Mouse (Mus musculus) right cerebral cortex, postnatal 36 days (tissue): ENCODE results near the gene Ssr2.
"Not testable (repeated sequence)": the region's sequence is repeated elsewhere in the genome, so short reads cannot be mapped to it uniquely, and the experiment has no call there.

Experiments
- DNase-seq, 2 experiments: peaks; one replicate each; pipeline ENCODE4 v3.0.0; 2022; ENCODE audit warnings: low spot score in 2 of 2, mixed read lengths in 1 of 2

The Ssr2 gene

DNA sequence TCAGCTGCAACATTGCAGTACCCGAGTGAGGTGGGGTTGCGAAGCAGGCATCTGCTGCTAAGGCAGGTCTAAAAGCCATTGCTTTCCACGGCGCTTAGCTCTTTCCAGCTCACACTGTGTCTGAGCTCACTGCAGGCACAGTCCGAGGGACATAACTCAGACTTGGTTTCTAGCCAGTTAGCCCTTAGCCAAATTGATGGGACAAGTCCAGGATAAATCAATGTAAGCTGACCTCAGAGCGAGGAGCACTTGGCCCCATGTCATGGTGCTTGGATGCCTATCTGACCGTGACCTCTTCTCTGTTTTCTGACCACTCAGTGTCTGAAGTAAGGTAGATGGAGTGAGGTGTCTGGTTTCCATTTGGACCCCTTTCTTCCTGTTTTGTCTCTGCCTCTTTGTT, 11.7 kb upstream of the Ssr2 start:
- no peak for DNase-seq

DNA sequence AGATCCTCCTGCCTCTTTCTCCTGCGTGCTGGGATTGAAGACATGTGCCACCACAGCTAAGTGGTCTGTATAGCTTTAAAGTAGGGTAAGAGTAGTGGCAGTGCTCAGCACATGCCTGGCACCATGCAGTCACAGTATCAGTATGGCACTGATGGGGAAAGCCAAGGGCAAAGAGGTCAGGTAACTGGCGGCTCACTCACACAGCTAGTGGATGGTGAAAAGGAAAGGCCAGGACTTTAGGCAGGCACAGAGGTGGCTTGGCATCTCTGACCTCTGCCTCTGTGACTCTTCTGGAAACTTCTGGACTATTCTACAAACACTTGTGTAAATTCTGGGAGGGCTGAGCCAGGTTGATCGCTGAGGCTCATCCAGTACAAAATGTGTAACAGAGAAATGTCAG, 9.6 kb upstream of the Ssr2 start:
- no peak for DNase-seq

DNA sequence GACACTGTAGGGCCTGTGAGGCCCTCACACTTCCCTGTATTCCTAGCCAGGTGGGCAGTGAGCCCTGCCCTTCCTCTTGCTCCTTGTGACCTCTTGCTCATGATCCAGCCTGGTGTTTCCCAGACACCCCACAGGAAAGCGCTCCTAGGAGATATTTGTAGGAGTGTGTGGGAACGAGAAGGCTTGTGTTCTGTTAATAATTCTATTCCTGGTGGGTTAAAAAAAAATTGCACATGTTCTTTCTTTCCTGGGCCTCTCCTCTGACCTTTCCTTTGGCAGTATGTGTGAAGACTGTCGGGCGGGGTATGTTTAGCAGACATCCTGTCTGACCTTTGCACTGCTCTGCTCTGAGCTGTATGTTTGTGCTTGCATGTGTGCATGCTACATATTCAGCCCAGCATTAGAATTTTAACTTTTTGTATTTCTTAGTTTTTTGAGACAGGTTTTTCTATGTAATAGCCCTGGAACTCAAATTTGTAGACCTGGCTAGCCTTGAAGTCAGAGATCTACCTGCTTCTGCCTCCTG, 9.1 kb upstream of the Ssr2 start:
- no peak for DNase-seq

DNA sequence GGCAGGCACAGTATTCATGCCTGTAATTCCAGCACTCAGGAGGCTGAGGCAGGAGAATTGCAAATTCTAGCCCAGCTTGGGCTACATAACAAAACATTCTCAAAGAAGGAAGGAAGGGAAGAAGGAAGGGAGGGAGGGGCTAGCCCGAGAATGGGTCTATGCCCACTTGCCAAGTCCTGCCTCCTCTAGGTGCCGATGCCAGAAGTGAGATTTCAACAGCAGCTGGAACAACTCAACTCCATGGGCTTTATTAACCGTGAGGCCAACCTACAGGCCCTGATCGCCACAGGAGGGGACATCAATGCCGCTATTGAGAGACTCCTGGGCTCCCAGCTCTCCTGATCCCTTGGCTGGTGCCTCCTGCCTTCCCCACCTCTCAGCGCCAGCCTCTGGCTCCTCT, 7.8 kb upstream of the Ssr2 start:
- no peak for DNase-seq

DNA sequence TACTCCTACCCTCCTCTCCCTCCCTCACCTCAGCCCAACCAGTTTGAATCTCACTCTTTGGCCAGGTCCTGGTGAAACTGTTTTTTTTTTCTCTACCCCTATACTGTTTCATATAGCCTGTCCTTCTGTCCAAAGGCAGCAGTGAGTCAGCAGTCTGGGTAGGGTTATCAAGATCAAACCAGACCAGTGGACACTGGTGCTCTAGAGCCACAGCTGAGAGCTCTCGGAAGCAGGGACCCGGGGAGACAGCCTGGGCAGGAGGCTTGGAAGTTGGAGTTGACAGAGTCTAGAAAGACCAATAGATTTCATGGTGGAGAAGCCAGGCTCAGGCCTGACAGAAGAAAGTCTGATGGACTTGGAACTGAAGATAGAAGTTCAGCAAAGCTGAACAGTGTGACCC, 7.1 kb upstream of the Ssr2 start:
- no peak for DNase-seq

DNA sequence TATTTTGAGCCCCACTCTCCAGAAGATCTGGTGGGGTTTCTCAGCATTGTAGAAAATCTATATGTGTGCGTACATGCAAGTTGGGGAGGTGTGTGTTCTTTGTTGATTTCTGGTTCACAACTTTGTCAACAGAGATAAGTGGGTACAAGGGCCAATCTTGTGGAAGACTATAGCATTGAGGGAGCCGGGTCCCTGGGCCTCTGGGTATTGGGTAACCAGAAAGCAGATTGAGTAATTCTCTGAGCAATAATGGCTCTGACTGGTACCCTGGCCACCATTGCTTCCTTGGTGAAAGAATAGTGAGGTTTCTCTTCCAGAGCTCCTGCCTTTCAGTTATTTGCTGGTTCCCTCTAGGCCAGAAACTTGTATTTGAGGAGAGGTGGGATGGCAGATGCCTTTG, 6.6 kb upstream of the Ssr2 start:
- DNase-seq: no peak

DNA sequence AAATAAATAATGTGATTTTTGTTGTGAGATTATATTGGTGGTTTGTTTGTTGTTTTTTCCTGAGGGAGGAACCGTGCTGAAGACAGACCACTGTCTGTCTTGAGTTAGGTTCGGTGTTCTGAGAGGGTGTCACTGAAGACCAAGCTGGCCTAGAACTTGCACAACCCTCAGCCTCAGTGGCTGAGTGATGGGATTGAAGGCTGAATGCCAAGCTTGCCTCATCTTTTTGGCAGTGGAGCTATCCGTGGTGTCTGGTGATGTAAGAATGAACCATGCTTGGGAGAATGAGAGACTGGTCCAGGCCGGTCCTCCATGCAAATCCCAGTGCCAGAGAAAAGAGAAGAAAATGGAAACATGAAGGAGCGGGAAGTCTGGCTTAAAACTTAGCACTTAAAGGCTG, 6.0 kb upstream of the Ssr2 start:
- DNase-seq: no peak

DNA sequence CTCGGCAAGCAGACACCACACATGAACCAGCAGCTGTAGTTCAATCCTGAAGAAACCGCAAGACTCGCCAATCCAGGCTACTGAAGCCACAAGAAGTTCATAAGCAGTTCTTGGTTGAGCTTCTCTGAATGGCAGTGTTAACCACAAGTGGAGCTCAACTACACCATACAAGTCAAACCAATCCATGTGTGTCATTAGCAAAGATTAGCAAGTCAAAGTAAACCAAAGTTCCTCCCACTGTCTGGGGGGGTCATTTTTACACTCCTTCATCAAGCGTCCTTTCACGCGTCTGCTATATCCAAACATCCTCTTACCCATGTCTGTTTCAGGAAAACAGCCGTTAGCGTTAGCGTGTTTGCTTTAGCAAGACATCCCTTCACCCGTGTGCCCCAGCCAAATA, 5.3 kb upstream of the Ssr2 start:
- DNase-seq: no peak

DNA sequence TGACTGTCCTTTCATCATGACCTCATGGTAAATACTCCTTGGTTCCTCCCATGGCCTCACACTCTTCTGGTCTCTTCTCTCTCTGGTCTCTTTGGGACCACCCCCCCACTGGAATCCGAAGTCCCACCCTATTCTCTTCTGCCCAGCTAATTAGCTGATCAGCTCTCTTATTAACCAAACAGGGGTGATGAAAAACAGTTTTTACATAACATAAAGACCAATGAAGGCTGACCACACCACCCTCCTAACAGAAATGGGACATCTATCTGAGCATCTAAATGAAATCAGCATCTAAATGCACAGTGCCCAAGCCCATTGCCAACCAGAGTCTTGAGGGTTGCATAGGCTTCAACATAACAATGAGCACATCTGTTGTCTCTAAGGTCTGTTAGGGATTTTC, 3.8 kb upstream of the Ssr2 start:
- no peak for DNase-seq

DNA sequence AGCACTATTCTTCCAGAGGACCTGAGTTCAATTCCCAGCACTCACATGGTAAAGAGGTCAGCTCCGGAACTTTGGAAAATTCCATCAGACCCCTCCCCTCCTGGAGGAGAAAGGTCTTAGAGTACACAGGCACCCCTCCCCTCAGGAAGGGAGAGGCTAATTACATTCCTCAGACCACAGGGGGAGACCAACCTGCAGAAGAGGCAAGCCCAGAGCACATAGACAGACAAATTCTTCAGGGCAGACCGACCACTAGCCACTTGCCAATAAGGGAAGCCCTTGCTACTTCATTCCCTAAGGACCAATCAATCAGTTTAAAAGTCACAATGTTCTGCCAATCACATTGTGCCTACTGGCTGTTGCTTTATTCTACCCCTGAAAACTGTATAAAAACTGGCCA, 2.8 kb upstream of the Ssr2 start:
- DNase-seq: no peak

DNA sequence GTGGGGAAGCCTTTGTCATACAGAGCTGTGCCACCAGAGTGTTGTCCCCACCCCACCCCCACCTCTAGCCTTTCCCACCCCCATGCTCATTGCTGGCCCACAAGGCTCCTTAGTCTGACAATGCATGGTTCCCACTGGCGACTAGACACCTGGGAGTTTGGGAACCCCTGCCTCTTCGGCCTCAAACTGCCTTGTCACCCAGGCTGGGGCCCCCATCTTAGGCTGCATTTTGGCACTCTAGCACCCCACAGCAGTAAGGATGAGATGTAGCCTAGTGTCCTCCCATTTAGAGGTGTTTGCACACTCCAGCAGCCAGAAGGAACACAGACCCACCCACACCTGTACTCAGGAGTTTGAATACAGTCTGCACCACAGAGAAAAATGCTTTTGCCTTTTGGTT, 1.9 kb upstream of the Ssr2 start:
- no peak for DNase-seq

DNA sequence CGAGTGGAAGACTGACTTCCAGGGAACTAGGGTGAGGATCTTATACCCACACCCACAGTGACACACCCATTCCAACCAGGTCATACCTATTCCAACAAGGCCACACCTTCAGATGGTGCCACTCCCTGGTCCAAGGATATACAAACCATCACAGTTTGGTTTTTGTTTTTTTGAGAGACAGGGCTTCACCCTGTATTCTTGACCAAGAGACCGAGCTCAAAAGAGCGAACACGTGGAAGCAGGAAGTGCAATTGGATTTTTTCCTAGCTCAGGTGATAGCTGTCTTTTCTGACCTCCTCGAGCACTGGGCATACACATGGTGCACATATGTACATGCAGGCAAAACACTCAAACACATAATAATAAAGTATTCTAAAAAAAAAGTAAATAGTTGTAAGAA, 2.2 kb downstream of the Ssr2 start:
- not testable (repeated sequence) for DNase-seq

DNA sequence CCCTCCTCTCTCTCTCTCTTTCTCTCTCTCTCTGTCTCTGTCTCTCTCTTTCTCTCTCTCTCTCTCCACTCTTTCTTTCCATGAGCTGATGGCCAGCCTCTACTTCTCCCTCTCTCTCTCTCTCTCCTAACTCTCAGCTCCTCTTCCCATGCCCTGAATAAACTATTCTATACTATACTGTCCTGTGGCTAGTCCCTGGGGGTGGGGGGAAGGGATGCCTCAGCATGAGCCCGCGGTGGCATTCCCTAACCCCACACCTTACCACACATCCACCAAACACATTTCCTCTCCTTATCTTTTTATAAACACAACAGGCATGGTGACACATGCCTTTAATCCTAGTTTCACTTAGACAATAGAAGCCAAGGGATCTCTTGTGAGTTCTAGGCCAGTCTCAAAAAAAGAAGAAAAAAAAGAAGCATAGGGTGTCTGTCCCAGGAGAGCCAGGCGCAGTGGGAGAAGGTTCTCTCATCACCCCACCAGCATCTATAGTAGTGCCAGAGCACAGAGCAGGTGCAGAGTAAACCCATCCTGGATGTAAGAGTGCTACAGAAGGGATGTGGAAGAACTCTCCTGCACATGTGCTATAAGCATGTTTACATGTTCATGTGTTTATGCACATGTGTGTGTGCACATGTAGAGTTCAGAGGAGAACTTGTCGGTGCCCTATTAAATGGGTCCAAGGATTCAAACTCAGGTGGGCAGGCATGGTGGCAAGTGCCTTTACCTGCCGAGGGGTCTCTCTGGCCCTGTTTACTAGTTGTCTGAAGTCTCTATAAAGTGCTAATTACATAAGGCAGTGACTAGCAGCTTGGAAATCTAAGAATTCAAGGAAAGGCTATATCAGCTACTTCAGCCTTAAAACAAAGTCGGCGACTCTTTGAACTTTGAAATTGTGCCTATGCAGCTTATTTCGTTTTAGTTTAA, 3.1 kb downstream of the Ssr2 start:
- DNase-seq: no peak

DNA sequence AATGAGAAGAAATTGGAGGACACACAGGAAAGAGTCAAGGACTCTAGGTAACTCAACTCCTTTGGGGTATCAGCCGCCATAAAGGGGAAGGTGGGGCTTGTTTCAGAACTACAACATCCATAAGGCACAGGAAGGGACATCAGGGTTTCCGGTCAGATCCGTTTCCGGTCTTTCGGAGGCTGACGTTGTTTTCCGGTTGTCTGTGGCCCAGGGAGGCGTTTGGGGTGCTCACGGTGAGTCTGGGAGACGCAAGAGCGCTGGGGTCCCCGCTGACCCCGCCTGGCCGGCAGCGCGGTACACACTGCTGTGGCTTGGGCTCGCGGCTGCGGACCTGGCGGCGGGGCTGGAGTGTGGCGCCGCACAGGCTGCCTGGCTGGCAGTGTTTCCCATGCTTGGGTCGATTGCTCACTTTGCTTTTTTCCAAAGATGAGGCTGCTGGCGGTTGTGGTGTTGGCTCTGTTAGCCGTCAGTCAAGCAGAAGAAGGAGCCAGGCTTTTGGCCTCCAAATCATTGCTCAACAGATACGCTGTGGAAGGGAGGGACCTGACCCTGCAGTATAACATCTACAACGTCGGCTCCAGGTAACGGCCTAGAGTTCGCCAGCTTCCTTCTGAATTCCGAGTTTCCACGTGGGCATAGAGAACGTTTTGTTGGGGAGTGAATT, 3.9 kb downstream of the Ssr2 start:
- peak; percentile 73 to 80 for DNase-seq

DNA sequence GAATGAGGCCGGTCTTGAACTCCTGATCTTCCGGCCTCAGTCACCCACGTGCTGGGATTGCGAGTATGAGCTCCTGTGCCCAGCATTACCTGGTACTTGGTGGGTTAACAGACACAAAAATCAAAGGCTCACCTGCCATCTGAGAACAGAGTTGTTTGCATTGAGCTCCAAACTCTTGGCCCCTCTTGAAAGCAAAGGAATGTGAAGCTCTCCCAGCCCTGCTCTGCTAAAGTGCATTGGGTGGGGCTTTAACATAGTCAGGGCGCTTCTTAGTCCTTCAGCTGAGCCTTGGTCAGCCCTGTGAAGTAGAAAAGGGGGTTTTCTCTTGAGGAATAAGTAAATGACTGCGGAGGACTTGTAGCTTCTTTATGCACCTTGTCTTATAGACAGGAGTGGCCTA, 10.1 kb downstream of the Ssr2 start:
- DNase-seq: no peak

DNA sequence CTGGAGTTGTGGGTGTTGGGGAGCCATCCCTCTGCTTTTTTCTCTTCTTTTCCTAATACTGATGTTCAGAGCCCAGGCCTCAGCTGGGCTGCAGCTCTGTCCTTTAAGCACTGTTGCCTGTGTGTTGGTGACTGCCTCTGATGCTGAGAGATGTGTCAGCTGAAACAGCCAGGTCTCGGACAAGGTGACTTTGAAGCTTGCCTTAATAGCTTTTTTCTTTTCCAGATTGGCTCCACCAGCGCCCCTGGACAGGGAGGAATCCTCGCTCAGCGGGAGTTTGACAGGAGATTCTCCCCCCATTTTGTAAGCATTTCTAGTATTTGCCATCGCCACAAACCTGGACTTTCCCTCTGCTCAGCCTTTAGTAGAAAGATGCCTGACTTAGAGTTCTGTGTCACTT, 11.0 kb downstream of the Ssr2 start:
- no peak for DNase-seq

DNA sequence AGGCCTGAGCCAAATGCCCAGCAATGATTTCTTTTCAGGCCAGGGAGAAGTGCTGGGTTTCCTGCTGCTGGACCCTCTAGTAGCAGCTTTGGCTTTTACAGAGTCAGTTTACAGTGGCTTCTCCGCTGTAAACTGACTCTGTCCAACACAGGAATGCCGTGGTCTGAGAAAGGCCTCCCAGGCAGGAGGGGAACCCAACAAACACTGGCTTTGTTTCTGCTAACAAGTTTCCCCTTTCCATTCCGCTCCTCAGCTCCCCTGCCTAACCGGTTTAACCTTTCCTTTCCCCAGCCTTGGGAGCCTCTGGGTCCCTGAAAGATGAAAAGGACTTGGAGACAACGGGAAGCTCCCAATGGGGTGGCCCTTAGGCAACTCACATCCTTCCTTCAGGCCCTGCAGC, 14.6 kb downstream of the Ssr2 start:
- DNase-seq: no peak

DNA sequence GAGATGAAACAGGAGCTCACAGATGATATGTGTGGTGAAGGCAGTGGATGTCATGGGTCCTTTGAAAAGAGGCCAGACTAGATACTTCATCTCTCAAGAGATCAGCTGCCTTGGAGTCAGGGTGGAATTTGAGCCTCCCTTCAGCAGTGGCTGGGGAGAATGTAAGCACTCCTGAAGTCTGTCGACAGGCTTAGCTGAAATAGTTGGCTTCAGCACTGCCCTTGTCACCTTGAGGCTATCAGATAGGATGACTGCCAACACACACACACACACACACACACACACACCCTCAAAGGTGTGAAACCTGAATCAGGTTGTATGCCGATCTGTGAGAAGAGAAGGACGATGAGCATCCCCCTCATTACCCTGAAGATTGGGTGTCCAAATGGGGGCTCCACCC, 15.4 kb downstream of the Ssr2 start:
- no peak for DNase-seq

DNA sequence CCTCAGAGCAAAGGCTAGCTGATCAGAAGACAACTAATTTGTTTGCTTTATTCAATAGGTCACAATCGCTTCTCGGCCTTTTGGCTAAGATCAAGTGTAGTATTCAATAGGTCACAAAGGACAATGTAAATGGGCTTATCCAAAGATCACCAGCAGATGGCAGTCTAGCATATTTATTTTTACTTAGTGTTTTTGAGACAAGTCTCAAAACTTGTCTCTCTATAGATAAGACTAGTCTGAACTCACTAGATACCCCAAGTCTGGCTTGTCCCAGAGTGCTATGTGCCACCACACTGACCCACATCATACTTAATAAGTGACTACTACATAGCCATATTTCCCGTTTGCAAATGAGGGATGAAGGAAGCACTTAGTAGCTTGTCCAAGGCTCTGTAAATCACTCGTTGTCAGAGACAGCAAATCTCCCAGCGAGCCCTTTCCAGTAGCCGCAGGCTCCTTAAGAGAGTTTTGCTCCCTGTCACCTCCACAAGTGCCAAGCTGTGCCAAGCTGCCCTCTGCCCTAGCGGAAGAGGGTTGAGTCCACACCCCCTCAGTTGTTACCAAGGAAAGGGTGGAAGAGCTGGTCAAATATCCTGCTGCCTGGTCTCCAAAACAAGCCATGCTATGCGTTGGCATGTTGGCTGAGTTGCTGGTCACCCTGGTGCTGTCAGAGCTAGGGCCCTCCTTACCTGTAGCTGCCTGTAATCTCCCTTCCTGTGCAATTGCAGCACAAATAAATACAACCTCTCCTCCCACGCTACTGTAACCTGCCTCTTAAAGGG, 16.5 kb downstream of the Ssr2 start:
- DNase-seq: no peak

DNA sequence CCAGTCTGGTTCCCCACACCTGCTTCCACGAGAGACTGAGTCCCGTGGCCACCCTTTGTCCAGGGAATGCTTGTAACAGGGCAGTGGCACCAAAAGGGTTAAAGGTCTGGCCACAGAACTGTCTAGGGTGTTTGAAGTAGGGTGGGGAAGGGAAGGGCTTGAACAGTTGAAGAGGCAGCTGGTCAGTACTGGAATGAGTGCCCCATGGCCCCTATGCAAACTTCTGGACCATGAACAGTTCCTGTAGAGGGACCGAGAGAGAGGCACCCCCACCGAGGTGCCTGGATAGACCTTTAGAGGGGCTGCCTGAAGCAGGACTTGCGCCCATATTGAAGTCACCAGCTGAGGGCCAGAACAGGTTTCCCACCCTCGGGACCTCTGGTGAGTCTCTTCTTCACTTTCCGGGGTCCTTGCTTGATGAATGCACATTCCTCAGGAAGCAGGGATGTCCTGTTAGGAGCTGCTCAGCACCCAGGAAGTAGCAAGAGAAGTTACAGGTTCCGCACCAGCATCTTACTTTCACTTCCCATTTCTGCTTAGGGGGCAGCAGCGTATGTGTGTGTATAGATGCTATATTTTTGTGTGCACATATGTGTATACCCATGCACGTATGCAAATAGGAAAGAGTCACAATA, 17.4 kb downstream of the Ssr2 start:
- no peak for DNase-seq

DNA sequence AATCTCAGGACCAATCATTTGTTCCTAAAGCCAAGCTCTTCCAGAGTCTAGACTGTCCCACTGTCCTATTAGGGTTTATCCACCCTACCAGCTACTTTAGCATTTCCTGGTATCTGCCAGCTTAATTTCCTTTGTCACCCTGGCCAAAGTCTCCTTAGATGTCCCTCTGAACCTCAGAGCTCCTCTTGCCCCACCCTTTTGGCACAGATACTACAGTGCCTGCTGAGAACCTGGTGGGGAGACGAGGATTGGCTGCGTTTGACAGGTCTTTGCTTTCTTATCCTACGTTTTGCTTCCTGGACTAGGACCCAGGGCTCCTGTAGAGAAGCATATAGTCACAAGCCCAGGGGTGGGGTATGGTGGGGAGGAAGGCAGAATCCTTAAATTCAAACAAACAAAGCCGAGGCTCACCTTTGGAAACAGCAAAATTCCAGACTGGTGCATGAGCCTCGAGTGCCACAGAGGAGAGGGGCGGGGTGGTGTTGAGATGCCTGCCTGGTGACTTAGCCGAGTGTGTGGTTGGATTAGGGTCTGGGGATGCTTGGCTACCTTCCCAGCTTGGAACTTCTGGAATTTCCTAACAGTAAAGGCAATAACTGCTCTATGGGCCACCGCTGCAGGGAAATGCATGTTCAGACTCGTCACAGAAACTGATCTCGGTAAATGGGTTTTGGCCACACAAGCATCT, 18.4 kb downstream of the Ssr2 start:
- DNase-seq: no peak
